Mouse (Mus musculus) liver, adult 2 months (tissue): ENCODE results near the gene Tmcc2.

Source experiments
- CTCF ChIP-seq: fragments of 200-500 bp; IDR thresholded peaks from 2 replicates; pipeline ENCODE4 v1.5.1; 2011; ENCODE audit warnings: low read depth, low read length, control low read depth
- POLR2A ChIP-seq: fragments of 200-500 bp; IDR thresholded peaks from 2 replicates; pipeline ENCODE4 v1.6.1; 2011; ENCODE audit warnings: low read length, control low read depth; ENCODE audit not compliant: insufficient read depth; ENCODE audit errors: extremely low read depth

GRCm38 (mm10) chr1:132430818-132431217, 39.7 kb upstream of the Tmcc2 start:
- TF ChIP-seq CTCF (no peak), POLR2A (no peak)
